Mouse (Mus musculus): ENCODE results near the gene Ache. TPM values are rescaled to one million over a fixed set of nuclear protein-coding genes. Genes with fewer than 3 reads are reported as not detected.

Ache gene
- total and polyA plus RNA-seq, 3 experiments = 7.0 to 16.8 TPM; not detected in 1

DNA sequence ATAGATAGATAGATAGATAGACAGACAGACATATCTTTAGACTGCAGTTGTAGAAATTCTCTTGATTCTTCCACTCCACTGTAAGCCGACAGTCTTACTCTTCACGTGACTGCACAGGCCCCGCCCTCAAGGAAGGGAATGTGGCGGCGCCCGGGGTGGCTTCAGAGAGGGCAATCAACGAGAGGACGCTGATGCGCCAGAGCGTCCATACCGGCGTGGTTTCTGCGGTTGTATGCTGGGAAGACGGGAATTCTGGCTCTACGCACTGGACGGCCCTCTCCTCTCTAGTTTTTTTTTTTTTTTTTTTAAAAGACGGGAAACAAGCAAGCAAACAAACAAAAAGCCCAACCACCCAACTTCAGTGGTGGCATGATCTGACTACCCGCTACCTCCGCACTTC, 50.9 kb downstream of the Ache start (continued):
- TF ChIP-seq ZKSCAN1 (IDR thresholded peaks at IDR 0.05; ENCODE audit: low read depth, low read length) (no peak), MXI1 (IDR thresholded peaks at IDR 0.05; ENCODE audit: low read depth, low read length) (peak; percentile 91), HCFC1 (IDR thresholded peaks at IDR 0.05; ENCODE audit: low read depth, low read length) (peak; percentile 95), ETS1 (IDR thresholded peaks at IDR 0.05; ENCODE audit: low read depth, low read length) (0 out of 2 replicates have a peak, but pooled peaks have one; percentile 31), RCOR1 (IDR thresholded peaks at IDR 0.05; ENCODE audit: low read depth, low read length) (no peak), POLR2A (IDR thresholded peaks at IDR 0.05; ENCODE audit: control insufficient read depth in 1 of 2, insufficient read depth in 1 of 2, low read depth in 1 of 2, low read length in 2 of 2, poor library complexity in 1 of 2) (peak in 1 of 2 experiments; percentile 80; a peak in 2 of 4 replicates), USF2 (IDR thresholded peaks at IDR 0.05; ENCODE audit: borderline replicate concordance in 1 of 2, insufficient read depth in 1 of 2, low read depth in 1 of 2, low read length in 2 of 2) (peak; percentile 73 to 87), SMC3 (IDR thresholded peaks at IDR 0.05; ENCODE audit: low read depth, low read length) (no peak), MAZ (IDR thresholded peaks at IDR 0.05; ENCODE audit: low read depth, low read length) (peak; percentile 28; the same call in 1 of the 2 replicates), RAD21 (IDR thresholded peaks at IDR 0.05; ENCODE audit: low read depth, low read length) (no peak), CTCF (IDR thresholded peaks at IDR 0.05 in 2 of 3, conservative IDR thresholded peaks at IDR 0.05 in 1 of 3; ENCODE audit: control insufficient read depth in 1 of 3, insufficient read depth in 1 of 3, low read depth in 2 of 3, low read length in 3 of 3, poor library complexity in 1 of 3, severe bottlenecking in 1 of 3) (0 out of 6 replicates have a peak, but pooled peaks of 1 of the 3 experiments have one; percentile 9), ELF1 (IDR thresholded peaks at IDR 0.05; ENCODE audit: low read depth, low read length) (no peak), POLR2AphosphoS5 (IDR thresholded peaks at IDR 0.05; ENCODE audit: borderline replicate concordance, low read depth, low read length) (no peak), ZMIZ1 (IDR thresholded peaks at IDR 0.05; ENCODE audit: low read depth, low read length) (no peak), MEF2A (IDR thresholded peaks at IDR 0.05; ENCODE audit: extremely low read depth, insufficient replicate concordance, low read depth, low read length, poor library complexity, severe bottlenecking) (no peak), USF1 (IDR thresholded peaks at IDR 0.05; ENCODE audit: low read depth, low read length) (peak; percentile 96), TBP (IDR thresholded peaks at IDR 0.05; ENCODE audit: low read depth, low read length) (peak; percentile 47; the same call in 1 of the 2 replicates), GABPA (IDR thresholded peaks at IDR 0.05; ENCODE audit: low read depth, low read length) (no peak)

DNA sequence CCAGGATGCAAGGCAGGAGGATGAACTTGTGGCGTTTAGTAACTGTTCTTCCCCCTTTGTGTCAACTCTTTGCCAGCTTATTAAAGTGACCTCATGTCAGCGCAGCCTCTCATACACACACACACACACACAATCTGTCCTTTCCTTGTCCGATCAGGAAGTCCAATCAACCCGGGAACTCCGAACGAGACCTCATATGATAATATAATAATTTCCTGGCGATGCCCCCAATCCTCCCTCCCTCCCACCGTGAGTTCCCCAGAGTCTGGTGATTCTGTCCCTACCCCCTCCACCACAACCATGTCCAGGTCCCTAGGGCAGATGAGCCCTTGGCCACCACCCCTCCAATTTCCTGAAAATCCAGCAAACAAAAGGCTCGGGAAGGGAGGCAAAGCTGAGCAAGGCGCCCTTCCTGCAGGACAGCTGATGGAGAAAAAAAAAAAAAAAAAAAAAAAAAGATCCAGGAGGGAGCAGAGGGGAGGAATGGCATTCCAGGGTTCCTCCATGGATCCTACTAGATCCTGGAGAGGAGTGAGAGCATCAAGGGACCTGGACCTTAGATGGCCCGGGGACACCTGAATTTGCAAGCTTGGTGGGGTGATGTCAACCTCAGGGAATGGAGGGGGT, 51.5 kb downstream of the Ache start:
- Histone ChIP-seq H3K4me1 (ENCODE audit: control insufficient read depth in 1 of 2, insufficient read depth in 2 of 2, low read length in 2 of 2) (peaks cover 2 to 30% of the 10 kb centered on the region in 2 experiments), H3K79me2 (ENCODE audit: control insufficient read depth, insufficient read depth, low read length, poor library complexity) (no peaks in the 10 kb centered on the region; the same call in 1 of the 2 replicates), H3K9me3 (replicated peaks; ENCODE audit: insufficient read depth, low read length) (no peaks in the 10 kb centered on the region), H3K9ac (ENCODE audit: control insufficient read depth, low read depth, low read length, poor library complexity, severe bottlenecking) (peak overlapping the region; percentile 82), H3K27ac (ENCODE audit: control insufficient read depth, low read depth, low read length) (peak overlapping the region; percentile 43), H3K4me3 (ENCODE audit: control insufficient read depth in 1 of 2, insufficient read depth in 1 of 2, low read depth in 2 of 2, low read length in 2 of 2) (peak overlapping the region; percentile 32 to 89), H3K27me3 (ENCODE audit: control insufficient read depth in 1 of 2, insufficient read depth in 2 of 2, low read length in 2 of 2) (no peaks in the 10 kb centered on the region), H3K36me3 (ENCODE audit: control insufficient read depth in 1 of 2, insufficient read depth in 2 of 2, low read length in 2 of 2) (peaks cover 0 to 15% of the 10 kb centered on the region in 2 experiments; a peak in 2 of 4 replicates)
- DNase-seq (ENCODE audit: low read depth, low spot score) = no peak
- TF ChIP-seq MAX (IDR thresholded peaks at IDR 0.05; ENCODE audit: low read length) (peak; percentile 7; the same call in 1 of the 2 replicates), POLR2A (IDR thresholded peaks at IDR 0.05; ENCODE audit: control insufficient read depth in 1 of 2, insufficient read depth in 1 of 2, low read depth in 1 of 2, low read length in 2 of 2, poor library complexity in 1 of 2) (no peak), EP300 (IDR thresholded peaks at IDR 0.05; ENCODE audit: low read depth in 1 of 2, low read length in 2 of 2) (no peak), ZMIZ1 (IDR thresholded peaks at IDR 0.05; ENCODE audit: low read depth, low read length) (no peak), RCOR1 (IDR thresholded peaks at IDR 0.05; ENCODE audit: low read depth, low read length) (no peak), RAD21 (IDR thresholded peaks at IDR 0.05; ENCODE audit: low read depth, low read length) (no peak), JUND (IDR thresholded peaks at IDR 0.05; ENCODE audit: low read depth, low read length) (no peak), TCF12 (IDR thresholded peaks at IDR 0.05; ENCODE audit: low read depth, low read length) (no peak), MAFK (IDR thresholded peaks at IDR 0.05; ENCODE audit: borderline replicate concordance, low read depth, low read length) (no peak), CHD2 (IDR thresholded peaks at IDR 0.05; ENCODE audit: low read length) (no peak), KAT2A (conservative IDR thresholded peaks at IDR 0.05; ENCODE audit: low read depth, low read length) (no peak), TBP (IDR thresholded peaks at IDR 0.05; ENCODE audit: low read depth, low read length) (no peak), POLR2AphosphoS2 (IDR thresholded peaks at IDR 0.05; ENCODE audit: low read length) (no peak), MYC (IDR thresholded peaks at IDR 0.05; ENCODE audit: low read depth, low read length) (peak; percentile 45; the same call in 1 of the 2 replicates), GATA1 (IDR thresholded peaks at IDR 0.05; ENCODE audit: low read depth, low read length) (no peak), SMC3 (IDR thresholded peaks at IDR 0.05; ENCODE audit: low read depth, low read length) (no peak), HCFC1 (IDR thresholded peaks at IDR 0.05; ENCODE audit: low read depth, low read length) (no peak), CHD1 (IDR thresholded peaks at IDR 0.05; ENCODE audit: low read depth, low read length) (0 out of 2 replicates have a peak, but pooled peaks have one; percentile 33), E2F4 (IDR thresholded peaks at IDR 0.05; ENCODE audit: borderline replicate concordance, low read depth, low read length) (no peak), NELFE (IDR thresholded peaks at IDR 0.05; ENCODE audit: low read depth, low read length) (peak; percentile 30), NRF1 (IDR thresholded peaks at IDR 0.05; ENCODE audit: insufficient read depth, low read depth, low read length, poor library complexity, severe bottlenecking) (no peak)

Data from MEL (cell line).